Mouse (Mus musculus) CD4-positive, CD25-positive, alpha-beta regulatory T cell, adult 2 months (primary cell): Measurements from ENCODE around the gene Gan.

ENCODE experiments used
- DNase-seq: peaks from one replicate; pipeline ENCODE4 v3.0.0-alpha.2; 2012; ENCODE audit warnings: low read depth, low spot score

The Gan gene

GRCm38 (mm10) chr8:117157769-117158091, 205 bp upstream of the Gan start:
- peak; percentile 99 for DNase-seq

GRCm38 (mm10) chr8:117159031-117159430, 1.1 kb downstream of the Gan start:
- DNase-seq: no peak

- DNase-seq: no peak
Measured at GRCm38 (mm10) chr8:117164912-117165311, 7.0 kb downstream of the Gan start.

- DNase-seq: no peak
Measured at GRCm38 (mm10) chr8:117165542-117165941, 7.6 kb downstream of the Gan start.

GRCm38 (mm10) chr8:117166515-117166914, 8.6 kb downstream of the Gan start:
- no peak for DNase-seq

- no peak for DNase-seq
Measured at GRCm38 (mm10) chr8:117167243-117167883, 9.4 kb downstream of the Gan start.

- no peak for DNase-seq
Measured at GRCm38 (mm10) chr8:117168378-117168777, 10.4 kb downstream of the Gan start.

GRCm38 (mm10) chr8:117171826-117172225, 13.9 kb downstream of the Gan start:
- DNase-seq: no peak

- no peak for DNase-seq
Measured at GRCm38 (mm10) chr8:117172904-117173303, 15.0 kb downstream of the Gan start.

- DNase-seq: no peak
Measured at GRCm38 (mm10) chr8:117173690-117174089, 15.8 kb downstream of the Gan start.

- DNase-seq: no peak
Measured at GRCm38 (mm10) chr8:117174536-117174935, 16.6 kb downstream of the Gan start.

- no peak for DNase-seq
Measured at GRCm38 (mm10) chr8:117176308-117176707, 18.4 kb downstream of the Gan start.

- no peak for DNase-seq
Measured at GRCm38 (mm10) chr8:117177236-117177635, 19.3 kb downstream of the Gan start.

GRCm38 (mm10) chr8:117178039-117178438, 20.1 kb downstream of the Gan start:
- DNase-seq: no peak

- DNase-seq: no peak
Measured at GRCm38 (mm10) chr8:117178676-117179075, 20.7 kb downstream of the Gan start.

- DNase-seq: no peak
Measured at GRCm38 (mm10) chr8:117182746-117183145, 24.8 kb downstream of the Gan start.

- DNase-seq: no peak
Measured at GRCm38 (mm10) chr8:117183664-117184377, 25.9 kb downstream of the Gan start.

GRCm38 (mm10) chr8:117194355-117194754, 36.4 kb downstream of the Gan start:
- no peak for DNase-seq

GRCm38 (mm10) chr8:117196593-117196992, 38.7 kb downstream of the Gan start:
- DNase-seq: no peak

- no peak for DNase-seq
Measured at GRCm38 (mm10) chr8:117197551-117197950, 39.6 kb downstream of the Gan start.

GRCm38 (mm10) chr8:117198141-117198935, 40.4 kb downstream of the Gan start:
- DNase-seq: peak; percentile 87

- no peak for DNase-seq
Measured at GRCm38 (mm10) chr8:117199658-117200057, 41.7 kb downstream of the Gan start.

- no peak for DNase-seq
Measured at GRCm38 (mm10) chr8:117200346-117200745, 42.4 kb downstream of the Gan start.
